Mouse (Mus musculus): ENCODE results near the gene Atg7. TPM values are rescaled to one million over a fixed set of nuclear protein-coding genes. Genes with fewer than 3 reads are reported as not detected.
A peak's percentile ranks its signal among the peaks of the same experiment; 100 is the strongest.

The Atg7 gene
- total RNA-seq, 4 experiments from 2014 or later, result 11.5 to 13.1 (median 12.2) TPM

- DNase-seq (ENCODE audit: low spot score), result no peak
Observed at GRCm38 (mm10) chr6:114852739-114853138, 209.8 kb downstream of the Atg7 start.

- no peak for DNase-seq (ENCODE audit: low spot score)
Observed at GRCm38 (mm10) chr6:114854368-114854767, 211.5 kb downstream of the Atg7 start.

GRCm38 (mm10) chr6:114855644-114856043, 212.7 kb downstream of the Atg7 start:
- no peak for DNase-seq (ENCODE audit: low spot score)

- DNase-seq (ENCODE audit: low spot score), result no peak
Observed at GRCm38 (mm10) chr6:114856501-114856900, 213.6 kb downstream of the Atg7 start.

GRCm38 (mm10) chr6:114857996-114858721, 215.3 kb downstream of the Atg7 start:
- DNase-seq (ENCODE audit: low spot score), result no peak

- no peak for DNase-seq (ENCODE audit: low spot score)
Observed at GRCm38 (mm10) chr6:114858722-114859053, 215.8 kb downstream of the Atg7 start.

- peak; percentile 65 for DNase-seq (ENCODE audit: low spot score)
Observed at GRCm38 (mm10) chr6:114860677-114861568, 218.0 kb downstream of the Atg7 start.

GRCm38 (mm10) chr6:114861591-114861990, 218.7 kb downstream of the Atg7 start:
- DNase-seq (ENCODE audit: low spot score), result no peak

GRCm38 (mm10) chr6:114862046-114862445, 219.1 kb downstream of the Atg7 start:
- DNase-seq (ENCODE audit: low spot score), result no peak

- no peak for DNase-seq (ENCODE audit: low spot score)
Observed at GRCm38 (mm10) chr6:114863501-114863900, 220.6 kb downstream of the Atg7 start.

GRCm38 (mm10) chr6:114864421-114864820, 221.5 kb downstream of the Atg7 start:
- DNase-seq (ENCODE audit: low spot score), result no peak

GRCm38 (mm10) chr6:114866078-114866477, 223.2 kb downstream of the Atg7 start:
- no peak for DNase-seq (ENCODE audit: low spot score)

- peak; percentile 67 for DNase-seq (ENCODE audit: low spot score)
Observed at GRCm38 (mm10) chr6:114866619-114867018, 223.7 kb downstream of the Atg7 start.

- DNase-seq (ENCODE audit: low spot score), result no peak
Observed at GRCm38 (mm10) chr6:114868656-114869055, 225.8 kb downstream of the Atg7 start.

GRCm38 (mm10) chr6:114869501-114870076, 226.7 kb downstream of the Atg7 start:
- DNase-seq (ENCODE audit: low spot score), result no peak

GRCm38 (mm10) chr6:114871010-114871660, 228.2 kb downstream of the Atg7 start:
- DNase-seq (ENCODE audit: low spot score), result no peak

- no peak for DNase-seq (ENCODE audit: low spot score)
Observed at GRCm38 (mm10) chr6:114873808-114874137, 230.9 kb downstream of the Atg7 start.

GRCm38 (mm10) chr6:114874138-114874928, 231.4 kb downstream of the Atg7 start:
- no peak for DNase-seq (ENCODE audit: low spot score)

- DNase-seq (ENCODE audit: low spot score), result peak; percentile 97
Observed at GRCm38 (mm10) chr6:114875018-114875558, 232.2 kb downstream of the Atg7 start.

- DNase-seq (ENCODE audit: low spot score), result no peak
Observed at GRCm38 (mm10) chr6:114876033-114876432, 233.1 kb downstream of the Atg7 start.

GRCm38 (mm10) chr6:114876546-114876945, 233.6 kb downstream of the Atg7 start:
- no peak for DNase-seq (ENCODE audit: low spot score)

Data from heart, adult 8-10 months (tissue).